Mouse (Mus musculus) kidney, adult 8-10 months (tissue): ENCODE results near the gene Cmtm1.
"Not testable (repeated sequence)": the region's sequence is repeated elsewhere in the genome, so short reads cannot be mapped to it uniquely, and the experiment has no call there.

Experiments
- DNase-seq, 2 experiments: peaks; one replicate each; pipeline ENCODE4 v3.0.0; 2022

The Cmtm1 gene

GRCm38 (mm10) chr8:104313311-104313710 lies 3.4 kb upstream of the Cmtm1 start:
- peak in 1 of 2 experiments; percentile 14 for DNase-seq

GRCm38 (mm10) chr8:104312023-104312422 lies 2.1 kb upstream of the Cmtm1 start:
- DNase-seq: not testable (repeated sequence)

GRCm38 (mm10) chr8:104308341-104308740 lies 1.6 kb downstream of the Cmtm1 start:
- DNase-seq: not testable (repeated sequence)

GRCm38 (mm10) chr8:104304962-104305361 lies 5.0 kb downstream of the Cmtm1 start:
- no peak for DNase-seq

GRCm38 (mm10) chr8:104302536-104302935 lies 7.4 kb downstream of the Cmtm1 start:
- not testable (repeated sequence) for DNase-seq

GRCm38 (mm10) chr8:104301577-104301976 lies 8.4 kb downstream of the Cmtm1 start:
- not testable (repeated sequence) for DNase-seq

GRCm38 (mm10) chr8:104294396-104294795 lies 15.5 kb downstream of the Cmtm1 start:
- peak; percentile 13 to 52 for DNase-seq

GRCm38 (mm10) chr8:104293081-104293480 lies 16.9 kb downstream of the Cmtm1 start, which contains the start of gene Cmtm2a:
TSS of gene Cmtm2a (minus strand) at chr8:104293181.
- not testable (repeated sequence) for DNase-seq

GRCm38 (mm10) chr8:104268937-104269440 lies 41.0 kb downstream of the Cmtm1 start:
- DNase-seq: no peak

- no peak for DNase-seq
Observed at GRCm38 (mm10) chr8:104268368-104268767, 41.6 kb downstream of the Cmtm1 start.

- DNase-seq: not testable (repeated sequence)
Observed at GRCm38 (mm10) chr8:104264271-104264935, 45.5 kb downstream of the Cmtm1 start.

GRCm38 (mm10) chr8:104261802-104262201 lies 48.1 kb downstream of the Cmtm1 start:
- DNase-seq: not testable (repeated sequence)

- DNase-seq: peak in 1 of 2 experiments; percentile 39
Observed at GRCm38 (mm10) chr8:104253016-104253415, 56.9 kb downstream of the Cmtm1 start.

GRCm38 (mm10) chr8:104251461-104251860 lies 58.5 kb downstream of the Cmtm1 start:
- peak in 1 of 2 experiments; percentile 25 for DNase-seq

- peak; percentile 89 to 92 for DNase-seq
Observed at GRCm38 (mm10) chr8:104250439-104251367, 59.2 kb downstream of the Cmtm1 start, which contains the start of gene Cklf. TSS of gene Cklf (plus strand) at chr8:104250861.

GRCm38 (mm10) chr8:104249442-104249996 lies 60.4 kb downstream of the Cmtm1 start:
- no peak for DNase-seq

- DNase-seq: peak; percentile 64 to 72
Observed at GRCm38 (mm10) chr8:104248276-104248675, 61.7 kb downstream of the Cmtm1 start, which contains the start of gene Tk2. TSS of gene Tk2 (minus strand) at chr8:104248558.

- peak in 1 of 2 experiments; percentile 28 for DNase-seq
Observed at GRCm38 (mm10) chr8:104247908-104248275, 62.1 kb downstream of the Cmtm1 start.

- DNase-seq: peak; percentile 38 to 45
Observed at GRCm38 (mm10) chr8:104247054-104247907, 62.7 kb downstream of the Cmtm1 start.

GRCm38 (mm10) chr8:104246621-104247020 lies 63.3 kb downstream of the Cmtm1 start:
- no peak for DNase-seq
